Mouse (Mus musculus) embryo, embryonic 10 days (tissue): ENCODE measurements at regions not wholly inside any gene's neighbourhood (a gene's known extent, or its start where the extent isn't known, plus 50 kb on each side); places are given as distances from the start of the nearest gene placed in this dataset.
A peak's percentile ranks its signal among the peaks of the same experiment; 100 is the strongest.

ENCODE experiments used
- DNase-seq: peaks from one replicate; pipeline ENCODE4 v3.0.0-alpha.2; 2015; ENCODE audit warnings: low spot score

DNA sequence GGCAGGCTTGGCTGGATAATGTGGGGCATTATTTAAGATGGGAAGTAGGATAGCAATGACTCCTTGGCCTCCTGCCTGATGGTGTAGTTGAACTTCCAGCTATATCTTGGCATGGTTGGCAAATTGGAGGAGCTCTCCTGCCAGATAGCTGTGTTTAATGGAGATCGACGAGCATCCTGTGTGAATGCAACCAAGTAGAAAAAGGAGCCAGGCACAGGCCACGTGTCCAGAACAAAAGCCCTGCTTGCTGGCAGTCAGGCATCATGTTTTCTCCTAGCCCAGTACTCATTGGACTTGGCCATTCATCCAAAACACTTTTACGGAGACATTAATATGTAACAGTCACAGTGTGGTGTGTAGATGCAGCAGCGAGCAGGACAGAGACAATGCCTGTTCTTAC lies 211.8 kb upstream of the 9630041A04Rik start:
- no peak for DNase-seq

- DNase-seq: no peak
These were observed 220.1 kb upstream of the 9630041A04Rik start for GRCm38 (mm10) chr9:101641524-101641923.

GRCm38 (mm10) chr9:101640598-101640997 lies 221.0 kb upstream of the 9630041A04Rik start:
- no peak for DNase-seq

GRCm38 (mm10) chr9:101616261-101616660 lies 245.4 kb upstream of the 9630041A04Rik start:
- no peak for DNase-seq

DNA sequence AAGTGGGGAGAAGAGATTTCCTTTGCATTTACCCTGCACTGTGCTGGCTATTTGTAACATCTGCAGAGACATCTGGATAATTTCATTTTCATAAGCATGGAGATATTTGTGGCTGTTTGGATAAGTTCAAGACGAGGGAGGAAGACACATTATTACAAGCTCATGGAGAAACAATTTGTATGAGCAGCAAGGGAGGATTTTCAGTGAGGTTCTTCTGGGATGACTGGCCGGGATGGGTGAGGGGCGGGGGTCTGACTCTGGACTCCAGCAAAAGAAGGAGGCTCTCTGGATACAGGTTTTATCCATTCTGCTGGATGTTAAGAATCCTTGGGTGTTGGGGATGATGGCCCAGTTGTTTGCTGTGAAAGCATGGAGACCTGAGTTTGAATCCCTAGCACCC lies 246.5 kb upstream of the 9630041A04Rik start:
- no peak for DNase-seq

GRCm38 (mm10) chr9:101613933-101614332 lies 247.7 kb upstream of the 9630041A04Rik start:
- DNase-seq: no peak

DNA sequence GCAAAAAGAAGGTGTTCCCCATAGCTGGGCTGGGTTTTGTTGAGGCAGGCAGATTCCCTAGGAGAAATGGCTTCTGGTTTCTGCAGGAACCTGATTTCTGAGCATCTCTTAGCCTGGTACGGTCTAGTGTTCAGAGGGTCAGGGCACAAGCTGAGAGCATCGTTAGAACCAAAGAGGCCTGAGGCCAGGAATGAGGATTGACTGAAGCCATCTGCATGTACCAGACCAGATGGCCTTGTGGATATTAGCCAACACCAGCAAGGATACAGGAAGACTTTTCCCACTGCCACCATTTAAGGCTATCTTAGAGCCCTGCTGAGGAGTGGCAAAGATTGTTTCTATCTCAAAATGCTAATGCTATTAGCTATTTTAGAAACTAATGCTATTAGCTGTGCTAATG lies 248.2 kb upstream of the 9630041A04Rik start:
- DNase-seq: no peak

DNA sequence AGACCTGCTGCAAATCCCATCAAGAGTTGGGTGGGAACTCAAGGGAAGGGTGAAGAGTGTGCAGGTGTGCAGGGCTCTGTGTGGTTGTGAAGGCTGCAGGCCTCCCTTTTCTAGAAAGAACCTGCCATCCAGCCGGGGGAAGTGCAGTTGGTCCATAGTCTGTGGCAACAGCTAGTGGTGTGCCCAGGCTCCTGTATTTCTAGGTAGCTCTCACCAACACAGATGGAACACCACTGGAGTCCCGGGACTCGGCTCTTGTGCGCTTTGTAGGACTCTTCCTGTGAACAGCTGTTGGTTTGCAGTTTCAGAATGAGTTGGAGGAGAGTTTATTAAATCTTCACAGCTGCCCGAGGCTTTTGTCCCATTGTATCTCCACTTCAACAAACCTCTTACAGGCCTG lies 248.7 kb upstream of the 9630041A04Rik start:
- no peak for DNase-seq

DNA sequence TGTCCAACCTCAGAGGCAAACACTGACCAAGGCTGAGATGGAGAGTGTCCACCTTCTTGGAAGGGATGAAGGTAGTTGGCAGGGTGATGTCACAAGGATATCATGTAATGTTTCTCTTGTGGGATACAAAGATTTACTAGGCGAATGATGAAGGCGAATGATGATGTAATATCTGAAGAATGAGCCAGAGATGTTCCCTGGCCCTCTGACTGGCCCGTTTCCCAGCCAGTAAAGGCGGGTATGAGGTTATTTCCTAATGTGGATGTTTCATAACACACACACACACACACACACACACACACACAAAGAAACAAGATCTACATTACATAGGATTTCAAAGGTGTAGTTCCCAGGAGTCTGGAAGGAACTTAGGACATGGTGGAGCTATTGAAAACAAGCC lies 249.1 kb upstream of the 9630041A04Rik start:
- DNase-seq: no peak

DNA sequence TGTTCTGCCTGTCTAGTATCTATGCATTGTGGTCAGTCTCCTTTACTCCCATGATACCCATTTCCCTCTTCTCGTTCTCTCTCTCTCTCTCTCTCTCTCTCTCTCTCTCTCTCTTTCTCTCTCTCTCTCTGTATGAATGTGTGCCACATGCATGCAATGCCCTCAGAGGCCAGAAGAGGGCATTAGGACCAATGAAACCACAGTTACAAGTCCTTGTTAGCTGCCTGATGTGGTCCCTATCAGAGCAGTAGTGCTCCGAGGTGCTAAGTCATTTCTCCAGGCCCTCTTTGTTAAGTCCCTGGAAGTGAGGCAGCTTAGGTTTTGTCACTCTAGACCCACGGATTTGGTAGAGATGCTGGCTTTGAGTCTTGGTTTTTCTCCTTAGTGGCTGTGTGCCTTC lies 250.2 kb upstream of the 9630041A04Rik start:
- DNase-seq: peak; percentile 74

GRCm38 (mm10) chr9:101610806-101611443 lies 250.7 kb upstream of the 9630041A04Rik start:
- DNase-seq: no peak

GRCm38 (mm10) chr9:101610338-101610737 lies 251.3 kb upstream of the 9630041A04Rik start:
- no peak for DNase-seq

- DNase-seq: no peak
These were observed 258.8 kb upstream of the 9630041A04Rik start for GRCm38 (mm10) chr9:101602799-101603198.

GRCm38 (mm10) chr9:101596898-101597297 lies 264.7 kb upstream of the 9630041A04Rik start:
- no peak for DNase-seq

GRCm38 (mm10) chr9:101595101-101595650 lies 266.5 kb upstream of the 9630041A04Rik start:
- DNase-seq: no peak

- DNase-seq: no peak
These were observed 269.0 kb upstream of the 9630041A04Rik start for GRCm38 (mm10) chr9:101592621-101593020.

GRCm38 (mm10) chr9:101591681-101592080 lies 270.0 kb upstream of the 9630041A04Rik start:
- DNase-seq: no peak

DNA sequence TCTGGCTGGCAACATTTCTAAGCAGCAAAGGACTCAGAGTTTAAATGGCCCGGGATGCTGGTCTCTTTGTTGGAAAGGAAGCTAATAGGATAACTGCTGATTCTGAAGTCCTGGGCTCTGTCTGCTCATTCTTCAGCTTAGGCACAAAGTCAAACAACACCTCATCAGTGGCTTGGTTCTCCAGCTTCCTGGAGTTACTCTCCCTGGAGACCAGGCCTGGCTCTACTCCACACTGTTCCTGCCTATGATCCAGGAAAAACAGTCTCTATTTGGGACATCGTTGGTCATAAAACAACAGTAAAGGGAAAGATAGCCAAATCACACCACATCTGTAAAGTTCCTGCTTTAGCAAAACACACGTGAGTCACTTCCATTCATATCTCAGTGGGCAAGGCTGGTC lies 271.3 kb upstream of the 9630041A04Rik start:
- no peak for DNase-seq

DNA sequence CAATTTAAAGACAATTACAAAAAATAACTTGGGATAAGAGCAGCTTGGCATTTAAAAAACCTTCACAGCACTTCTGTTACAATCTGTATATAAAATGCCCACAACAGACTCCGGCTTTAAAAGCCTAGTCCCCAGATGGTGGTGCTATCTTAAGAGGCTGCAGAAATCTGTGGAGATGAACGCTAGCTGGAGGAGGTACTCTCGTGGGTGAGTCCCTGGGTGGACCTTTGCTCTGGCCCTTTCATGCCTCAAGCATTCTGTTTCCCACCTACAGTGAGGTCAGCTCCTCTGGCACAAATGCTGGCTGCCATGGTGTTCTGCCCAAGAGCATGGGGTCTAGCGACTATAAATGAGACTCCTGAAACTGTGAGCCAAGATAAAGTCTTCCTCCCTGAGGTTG lies 280.6 kb upstream of the 9630041A04Rik start:
- no peak for DNase-seq

- peak; percentile 56 for DNase-seq
These were observed 290.9 kb upstream of the 9630041A04Rik start for GRCm38 (mm10) chr9:101570714-101571113.

DNA sequence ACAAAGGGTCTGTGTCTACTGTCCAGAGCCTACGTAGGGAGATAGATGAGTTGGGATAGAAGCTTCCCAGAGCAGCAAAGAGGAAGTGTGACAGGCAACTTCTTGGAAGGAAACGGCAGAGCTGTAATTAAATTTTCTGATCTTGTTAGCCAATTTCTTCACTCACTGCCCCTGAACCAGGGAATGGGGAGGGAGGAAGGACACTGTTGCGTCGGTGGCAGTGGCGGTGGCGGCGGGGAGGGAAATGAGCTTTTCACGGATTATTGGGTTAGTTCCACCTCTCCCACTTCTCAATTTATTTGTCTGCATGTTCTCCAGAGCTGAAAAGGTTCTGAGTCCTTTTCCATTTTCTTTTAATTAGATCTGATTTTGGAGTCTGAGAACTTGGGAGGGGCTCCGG lies 298.4 kb upstream of the 9630041A04Rik start:
- DNase-seq: peak; percentile 19

DNA sequence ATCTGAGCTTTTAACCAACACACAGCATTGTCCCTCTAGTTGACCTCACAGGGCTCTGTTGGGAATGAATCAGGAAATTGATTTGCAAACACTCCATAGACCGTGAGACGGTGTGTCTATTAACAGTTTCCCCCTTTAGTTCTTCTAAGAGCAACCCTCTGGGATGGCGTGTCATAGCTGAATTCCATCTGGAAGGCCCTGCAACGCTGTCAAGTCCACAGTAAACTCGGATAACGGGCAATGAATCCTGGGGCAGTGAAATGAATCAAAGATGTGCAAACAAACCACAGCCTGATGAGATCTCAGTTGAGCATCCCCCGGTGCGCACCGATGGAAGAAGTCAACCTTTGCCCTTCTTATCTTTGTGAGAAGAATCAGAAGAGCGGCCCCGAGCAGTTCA lies 302.3 kb upstream of the 9630041A04Rik start:
- no peak for DNase-seq

DNA sequence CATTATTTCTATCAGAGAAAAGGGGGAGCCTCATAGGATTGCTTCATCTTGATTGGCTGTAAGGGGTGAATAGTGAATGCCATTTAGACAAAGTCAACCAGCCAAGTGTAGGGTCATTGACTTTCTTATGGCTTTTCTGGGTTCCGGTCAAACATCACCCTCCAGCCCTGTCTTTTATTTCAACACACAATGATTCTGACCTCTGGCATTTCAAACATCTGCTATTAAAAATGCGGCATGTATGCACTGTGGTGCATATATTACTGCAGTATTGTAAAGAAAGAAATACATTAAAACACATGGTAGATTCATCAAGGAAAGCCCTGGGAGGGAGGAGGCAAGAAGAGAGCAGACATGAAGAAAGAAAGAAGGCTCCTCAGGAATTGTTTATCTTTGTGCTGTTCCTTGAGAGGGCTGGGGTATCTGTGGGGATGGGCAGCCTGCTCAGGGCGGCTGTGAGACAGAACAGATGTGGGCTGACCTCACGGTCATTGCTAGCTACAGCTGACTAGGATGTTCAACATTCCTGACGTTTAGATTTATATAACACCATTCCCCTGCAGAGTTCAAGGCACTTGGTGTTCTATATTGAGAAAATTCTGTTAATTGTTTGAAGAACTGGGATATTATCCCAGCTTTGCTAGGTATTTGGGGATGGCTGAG lies 303.5 kb upstream of the Ppp2r3a start:
- peak; percentile 63 for DNase-seq

GRCm38 (mm10) chr9:101552789-101553188 lies 301.2 kb upstream of the Ppp2r3a start:
- no peak for DNase-seq
